Mouse (Mus musculus): Measurements from ENCODE around the gene Prkci.
A peak's percentile ranks its signal among the peaks of the same experiment; 100 is the strongest.

The Prkci gene

GRCm38 (mm10) chr3:30995283-30995898 lies at the start of gene Prkci:
Gene Prkci (plus strand): TSS chr3:30995747.
- DNase-seq, result peak; percentile 93

DNA sequence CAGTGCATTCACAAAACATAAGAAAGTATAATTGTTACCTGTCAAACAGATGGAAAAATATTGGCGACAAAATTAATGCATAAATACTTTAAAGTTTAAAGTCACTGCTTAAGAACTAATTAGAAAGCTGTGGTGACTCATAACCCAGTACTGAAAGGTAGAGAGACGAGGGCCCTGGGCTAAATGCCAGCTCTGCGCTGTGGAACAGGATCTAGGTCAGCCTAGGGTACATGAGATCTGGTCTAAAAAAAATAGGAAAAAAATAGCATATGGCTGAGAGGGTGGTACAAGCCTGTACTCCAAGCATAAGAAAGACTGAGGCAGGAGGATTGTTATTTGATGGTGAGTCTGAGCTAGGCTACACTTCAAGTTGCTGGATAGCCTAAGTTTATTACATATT lies 43.9 kb upstream of the Prkci start:
- no peak for DNase-seq

- DNase-seq, result no peak
Observed at GRCm38 (mm10) chr3:30952273-30953070, 43.1 kb upstream of the Prkci start.

- DNase-seq, result no peak
Observed at GRCm38 (mm10) chr3:30956327-30956726, 39.2 kb upstream of the Prkci start.

DNA sequence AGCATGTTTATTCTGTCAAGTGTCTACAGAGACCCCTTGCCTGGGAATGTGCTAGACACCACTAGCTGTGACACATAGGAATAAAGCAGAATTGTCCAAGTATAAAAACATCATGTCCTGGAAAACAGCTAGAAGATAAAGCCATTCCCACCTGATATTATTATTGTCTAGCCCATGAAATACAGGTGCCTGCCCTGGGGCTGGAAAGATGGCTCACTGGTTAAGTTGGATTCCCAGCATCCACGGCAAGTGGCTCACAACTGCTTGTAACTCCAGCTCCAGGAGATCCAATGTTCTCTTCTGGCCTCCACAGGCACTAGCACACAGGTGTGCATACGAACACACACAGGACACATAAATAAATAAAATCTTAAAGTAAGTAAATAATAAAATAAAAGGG lies 36.8 kb upstream of the Prkci start:
- DNase-seq, result no peak

GRCm38 (mm10) chr3:30959868-30960831 lies 35.4 kb upstream of the Prkci start:
- no peak for DNase-seq

DNA sequence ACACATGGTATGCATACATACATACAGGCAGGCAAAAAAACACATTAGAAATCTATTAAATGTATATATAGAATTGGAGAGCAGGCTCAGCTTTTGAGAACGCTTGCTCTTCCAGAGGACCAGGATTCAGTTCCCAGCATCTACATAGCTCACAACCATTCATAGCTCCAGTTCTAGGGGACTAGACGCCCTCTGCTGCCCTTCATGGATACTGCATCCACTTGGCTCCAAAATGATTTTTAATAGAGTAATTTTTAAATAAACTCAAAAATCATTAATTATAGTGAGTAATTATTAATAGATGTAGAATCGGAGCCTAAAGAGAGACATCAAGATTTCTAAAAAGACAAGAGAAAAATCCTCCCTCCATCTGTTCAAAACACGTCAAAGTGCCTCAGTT lies 32.4 kb upstream of the Prkci start:
- no peak for DNase-seq

DNA sequence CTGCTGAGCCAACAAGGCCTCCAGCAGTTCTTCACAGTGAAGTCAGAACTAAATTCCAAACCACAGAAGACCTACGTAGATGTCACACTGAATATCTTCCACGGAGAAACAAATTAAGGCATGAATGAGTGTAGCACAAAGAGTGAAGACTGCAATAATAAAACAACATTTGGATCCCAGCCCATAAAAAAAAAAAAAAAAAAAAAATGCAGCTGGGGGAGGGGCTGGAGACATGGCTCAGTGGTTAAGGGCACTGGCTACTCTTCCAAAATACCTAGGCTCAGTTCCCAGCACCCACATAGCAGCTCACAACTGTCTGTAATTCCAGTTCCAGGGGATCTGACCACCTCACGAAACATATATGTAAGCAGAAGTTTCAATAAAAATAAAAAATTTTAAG lies 31.3 kb upstream of the Prkci start:
- DNase-seq, result no peak

GRCm38 (mm10) chr3:30965644-30966043 lies 29.9 kb upstream of the Prkci start:
- DNase-seq, result no peak

DNA sequence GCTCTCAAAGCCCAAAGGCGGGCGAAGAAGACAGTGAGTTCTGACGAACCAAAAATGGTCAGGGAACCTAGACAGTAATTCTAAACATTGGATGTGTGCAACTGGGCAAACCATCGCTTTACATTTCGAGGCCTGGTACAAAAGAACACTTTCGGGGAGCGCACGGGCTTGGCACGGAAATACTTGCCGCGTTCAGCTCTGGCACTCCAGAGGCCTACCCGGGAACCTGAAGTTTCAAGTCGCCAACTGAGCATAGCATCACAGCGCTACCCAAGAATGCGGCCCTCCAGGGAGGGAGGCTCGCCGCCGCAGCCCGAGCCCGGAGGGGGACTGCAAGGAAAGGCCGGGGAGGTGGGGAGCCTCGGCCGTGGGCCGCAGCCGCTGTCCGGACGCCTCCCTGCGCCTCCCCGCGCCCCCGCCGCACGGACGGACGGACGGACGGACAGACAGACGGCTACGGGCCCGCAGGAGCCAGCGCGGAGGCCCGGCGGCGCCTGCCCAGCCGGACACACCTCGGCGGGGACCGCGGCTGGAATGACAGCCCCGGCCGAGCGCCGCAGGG lies 26.9 kb upstream of the Prkci start:
- DNase-seq, result peak; percentile 34

GRCm38 (mm10) chr3:30969104-30969581 lies 26.4 kb upstream of the Prkci start, which contains the start of gene Phc3:
Gene Phc3 (minus strand): TSS chr3:30969415.
- DNase-seq, result peak; percentile 94

GRCm38 (mm10) chr3:30975102-30975754 lies 20.3 kb upstream of the Prkci start:
- peak; percentile 31 for DNase-seq

GRCm38 (mm10) chr3:30976991-30977603 lies 18.4 kb upstream of the Prkci start:
- DNase-seq, result no peak

DNA sequence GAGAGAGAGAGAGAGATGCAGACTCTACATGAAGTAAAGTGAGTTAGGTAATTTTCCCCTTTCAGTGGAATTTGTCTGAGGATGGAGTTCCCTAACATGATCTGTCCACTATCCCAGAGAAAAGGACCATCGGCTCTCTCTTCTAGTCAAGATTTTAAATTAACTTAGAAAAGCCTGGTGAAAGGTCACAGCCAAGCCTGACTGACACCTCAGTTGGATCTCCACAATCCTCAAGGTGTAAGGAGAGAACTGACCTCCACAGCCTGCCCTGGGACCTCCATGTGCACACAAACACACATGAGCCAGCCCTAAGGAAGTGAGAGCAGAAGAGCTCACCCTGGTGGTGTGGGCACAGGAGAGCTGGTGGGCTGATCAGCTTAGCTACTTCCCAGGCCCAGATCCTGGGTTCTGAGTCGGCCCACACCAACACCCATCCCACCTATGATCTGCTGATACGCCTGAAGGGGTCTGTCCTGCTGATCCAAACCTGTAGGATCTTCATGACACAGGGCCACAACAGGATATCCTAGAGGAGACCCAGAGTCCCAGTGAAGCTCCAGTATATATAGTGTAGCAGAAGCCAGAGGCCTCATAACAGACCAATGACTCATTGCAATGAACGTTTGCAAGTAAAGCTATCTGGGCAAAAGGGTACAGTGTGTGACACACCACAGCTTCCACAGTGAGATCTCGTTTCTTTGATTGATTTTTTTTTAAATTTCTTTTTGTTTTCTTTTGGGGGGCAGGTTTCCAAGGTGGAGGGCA lies 13.7 kb upstream of the Prkci start:
- DNase-seq, result no peak

DNA sequence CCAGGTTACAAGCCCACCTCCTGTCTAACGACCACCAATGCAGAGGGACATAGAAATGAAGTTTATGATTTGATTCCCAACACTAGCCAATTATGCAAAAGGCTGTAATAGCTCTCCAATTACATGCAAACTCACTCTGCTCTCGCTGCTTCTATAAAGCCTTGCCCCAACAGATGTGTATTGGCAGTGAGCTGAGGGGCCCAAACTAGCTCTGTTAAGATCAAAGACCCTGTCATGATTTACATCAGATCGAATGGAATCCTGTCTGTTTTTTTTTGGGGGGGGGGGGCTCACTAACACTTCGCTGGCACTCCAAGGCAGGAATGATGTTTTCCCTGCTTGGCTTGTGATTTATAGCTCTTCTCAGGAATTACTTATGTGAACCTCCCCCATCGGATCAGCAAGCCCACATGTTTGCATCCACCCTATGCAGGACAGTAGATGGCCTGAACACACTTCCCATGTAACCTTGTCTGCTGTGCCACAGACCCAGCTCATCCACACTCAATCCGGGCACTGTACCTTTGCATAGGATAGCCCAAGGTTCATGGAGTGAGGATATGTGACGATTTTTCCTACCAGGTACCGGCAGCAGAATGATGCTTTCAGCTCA lies 12.5 kb upstream of the Prkci start:
- DNase-seq, result no peak

DNA sequence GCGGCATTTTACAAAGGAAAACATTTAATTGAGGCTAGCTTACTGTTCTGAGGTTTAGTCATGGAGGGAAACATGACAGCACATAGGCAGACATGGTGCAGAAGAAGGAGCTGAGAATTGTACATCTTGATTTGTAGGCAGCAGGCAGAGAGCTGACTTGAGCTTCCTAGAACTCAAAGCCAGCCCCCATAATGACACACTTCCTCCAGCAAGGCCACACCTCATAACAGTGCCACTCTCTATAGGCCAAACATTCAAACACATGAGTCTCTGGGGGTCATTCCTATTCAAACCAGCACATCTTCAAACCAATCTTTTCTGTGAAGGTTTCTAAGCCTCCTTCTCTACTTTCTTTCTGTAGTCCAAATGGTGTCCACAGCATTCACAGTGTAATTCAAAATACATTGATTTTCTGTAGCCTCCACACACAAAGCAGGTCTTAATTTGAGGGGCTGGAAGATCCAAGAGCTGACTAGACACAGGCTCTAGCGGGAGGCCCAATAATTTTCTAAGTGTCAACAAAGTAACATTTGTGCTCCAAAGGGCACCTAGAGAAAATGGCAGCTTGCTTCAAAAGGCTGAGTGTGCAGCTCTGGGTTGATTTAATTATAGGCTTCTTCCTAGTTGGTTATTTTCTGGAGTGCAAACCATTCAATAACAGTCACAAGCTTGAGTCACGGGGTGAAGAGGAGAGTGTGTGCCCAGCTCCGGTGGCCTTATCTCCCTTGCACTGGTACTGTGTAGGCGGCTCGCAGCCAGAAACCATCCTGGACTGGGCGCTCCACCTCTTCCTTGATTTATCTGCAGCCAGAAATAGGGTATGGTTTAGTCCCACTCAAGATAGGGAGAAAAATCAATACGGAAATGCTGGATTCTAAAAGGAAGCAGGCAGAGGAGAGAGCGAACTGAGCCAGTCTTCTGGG lies 7.9 kb upstream of the Prkci start:
- DNase-seq, result no peak

- DNase-seq, result no peak
Observed at GRCm38 (mm10) chr3:30992161-30992560, 3.4 kb upstream of the Prkci start.

DNA sequence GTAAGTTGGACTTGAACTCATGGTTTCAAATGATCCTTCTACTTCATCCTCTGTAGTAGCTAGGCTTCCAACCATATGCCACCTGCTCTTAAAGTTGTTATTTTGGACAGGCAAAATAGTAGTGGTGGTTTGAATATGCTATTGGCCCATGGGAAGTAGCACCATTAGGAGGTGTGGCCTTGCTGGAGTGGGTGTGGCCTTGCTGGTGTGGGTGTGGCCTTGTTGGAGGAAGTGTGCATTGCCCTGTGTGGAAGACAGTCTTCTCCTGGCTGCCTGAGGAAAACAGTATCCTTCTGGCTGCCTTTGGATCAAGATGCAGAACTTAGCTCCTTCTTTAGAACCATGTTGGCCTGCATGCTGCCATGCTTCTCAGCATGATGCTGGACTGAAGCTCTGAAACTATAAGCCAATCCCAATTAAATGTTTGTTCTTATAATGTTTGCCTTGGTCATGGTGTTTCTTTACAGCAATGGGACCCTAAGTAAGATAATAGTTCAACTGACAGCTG lies 2.4 kb upstream of the Prkci start:
- DNase-seq, result no peak

DNA sequence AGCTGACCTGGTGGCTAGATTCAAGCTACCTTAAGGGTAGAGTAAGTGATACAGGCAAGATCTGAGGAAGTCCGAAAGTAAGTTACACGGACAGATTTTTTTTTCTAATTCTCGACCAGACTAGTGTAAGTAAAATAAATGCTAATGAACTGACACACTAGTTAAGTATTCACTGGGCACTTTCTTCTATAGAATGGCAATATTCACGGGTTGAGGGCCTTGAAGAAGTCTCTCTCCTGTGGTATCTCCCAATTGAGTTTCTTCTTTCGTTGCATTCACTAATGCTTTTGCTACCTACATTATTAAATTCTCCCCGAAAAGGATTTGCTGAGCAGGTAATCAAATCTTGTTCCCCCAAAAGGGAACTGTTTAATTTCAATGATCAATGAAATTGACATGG lies 688 bp upstream of the Prkci start:
- no peak for DNase-seq

Data from layer of hippocampus, adult 9-11 months (tissue).